Mouse (Mus musculus) liver, embryonic 14.5 days (tissue): ENCODE measurements around the gene Actr6. TPM values are rescaled to one million over a fixed set of nuclear protein-coding genes. Genes with fewer than 3 reads are reported as not detected.

Experiments used
- ATAC-seq: fragments of 200-750 bp; cut with Nextera tagmentation; 2 replicates; pipeline ENCODE4 v1.8.0; 2017; ENCODE audit warnings: moderate number of reproducible peaks, mild to moderate bottlenecking, moderate library complexity; ENCODE audit not compliant: insufficient read depth
- DNase-seq, 3 experiments: peaks; one replicate each; pipeline ENCODE4 v3.0.0-alpha.2; 2012 to 2013; ENCODE audit warnings: low read depth in 3 of 3, low spot score in 3 of 3
- H3K27ac ChIP-seq: fragments of 300-500 bp; sonication (generic); 2 replicates; pipeline ENCODE4 v1.5.1; 2014; ENCODE audit warnings: moderate library complexity, mild to moderate bottlenecking, control low read depth, inconsistent platforms
- H3K27me3 ChIP-seq: fragments of 300-500 bp; sonication (generic); 2 replicates; pipeline ENCODE4 v1.6.1; 2014; ENCODE audit warnings: mild to moderate bottlenecking, low read length, moderate library complexity; ENCODE audit not compliant: control insufficient read depth, insufficient read depth
- H3K36me3 ChIP-seq: fragments of 300-500 bp; sonication (generic); replicated peaks from 2 replicates; pipeline ENCODE4 v1.6.1; 2014; ENCODE audit warnings: low read depth; ENCODE audit not compliant: control insufficient read depth, insufficient read depth
- H3K4me1 ChIP-seq, 2 experiments: fragments of 200-500 bp in 1 of 2; fragments of 300-500 bp in 1 of 2; sonication (generic) in 1 of 2; replicated peaks; 2 replicates each; pipeline ENCODE4 v1.6.1; 2012 to 2014; ENCODE audit warnings: antibody characterized with exemption in 1 of 2, inconsistent platforms in 1 of 2, low read length in 1 of 2; ENCODE audit not compliant: control insufficient read depth in 2 of 2, insufficient read depth in 2 of 2
- H3K4me2 ChIP-seq: fragments of 300-500 bp; sonication (generic); 2 replicates; pipeline ENCODE4 v1.6.1; 2014; ENCODE audit warnings: low read depth, mild to moderate bottlenecking, control low read depth, moderate library complexity
- H3K4me3 ChIP-seq, 2 experiments: fragments of 200-500 bp in 1 of 2; fragments of 300-500 bp in 1 of 2; sonication (generic) in 1 of 2; 2 replicates each; pipeline ENCODE4 v1.5.1; 2012 to 2014; ENCODE audit warnings: low read depth in 2 of 2, low read length in 2 of 2, mild to moderate bottlenecking in 2 of 2, control low read depth in 1 of 2, inconsistent platforms in 1 of 2, moderate library complexity in 1 of 2; ENCODE audit not compliant: insufficient read depth in 1 of 2
- H3K9ac ChIP-seq: fragments of 300-500 bp; sonication (generic); replicated peaks from 2 replicates; pipeline ENCODE4 v1.6.1; 2014; ENCODE audit warnings: mild to moderate bottlenecking, control low read depth, moderate library complexity
- H3K9me3 ChIP-seq: fragments of 300-500 bp; sonication (generic); 2 replicates; pipeline ENCODE4 v1.6.1; 2016; ENCODE audit warnings: low read length, mixed read lengths; ENCODE audit not compliant: control insufficient read depth
- CTCF ChIP-seq: IDR thresholded peaks from 2 replicates; pipeline ENCODE4 v1.5.1; 2016; ENCODE audit warnings: antibody characterized with exemption, low read depth, control low read depth
- EP300 ChIP-seq: IDR thresholded peaks from 2 replicates; pipeline ENCODE4 v1.6.1; 2016; ENCODE audit warnings: antibody characterized with exemption, low read depth
- whole genome bisulfite sequencing: fragments of 180-500 bp; shearing (Covaris S2); extraction: QIAGEN DNeasy Blood & Tissue Kit; methylation state at CpG from one replicate; pipeline ENCODE4 v1.1.7; 2014; ENCODE audit not compliant: insufficient replicate concordance; 5-methylcytosine and 5-hydroxymethylcytosine counted together
- polyA plus RNA-seq, 2 experiments: library from polyadenylated mRNA; depleted of rRNA in 1 of 2; stranded (reverse) in 1 of 2; unstranded in 1 of 2; fragments of >200 nt; fragmentation: Nextera tagmentation in 1 of 2; extraction: Ambion mirVana in 1 of 2; gene quantifications; 2 replicates each; pipeline versions ENCODE4 v1.2.1 to v1.2.3; 2012 to 2014

Gene Actr6
- polyA plus RNA-seq, 2 experiments = 6.3 to 19.2 TPM

DNA sequence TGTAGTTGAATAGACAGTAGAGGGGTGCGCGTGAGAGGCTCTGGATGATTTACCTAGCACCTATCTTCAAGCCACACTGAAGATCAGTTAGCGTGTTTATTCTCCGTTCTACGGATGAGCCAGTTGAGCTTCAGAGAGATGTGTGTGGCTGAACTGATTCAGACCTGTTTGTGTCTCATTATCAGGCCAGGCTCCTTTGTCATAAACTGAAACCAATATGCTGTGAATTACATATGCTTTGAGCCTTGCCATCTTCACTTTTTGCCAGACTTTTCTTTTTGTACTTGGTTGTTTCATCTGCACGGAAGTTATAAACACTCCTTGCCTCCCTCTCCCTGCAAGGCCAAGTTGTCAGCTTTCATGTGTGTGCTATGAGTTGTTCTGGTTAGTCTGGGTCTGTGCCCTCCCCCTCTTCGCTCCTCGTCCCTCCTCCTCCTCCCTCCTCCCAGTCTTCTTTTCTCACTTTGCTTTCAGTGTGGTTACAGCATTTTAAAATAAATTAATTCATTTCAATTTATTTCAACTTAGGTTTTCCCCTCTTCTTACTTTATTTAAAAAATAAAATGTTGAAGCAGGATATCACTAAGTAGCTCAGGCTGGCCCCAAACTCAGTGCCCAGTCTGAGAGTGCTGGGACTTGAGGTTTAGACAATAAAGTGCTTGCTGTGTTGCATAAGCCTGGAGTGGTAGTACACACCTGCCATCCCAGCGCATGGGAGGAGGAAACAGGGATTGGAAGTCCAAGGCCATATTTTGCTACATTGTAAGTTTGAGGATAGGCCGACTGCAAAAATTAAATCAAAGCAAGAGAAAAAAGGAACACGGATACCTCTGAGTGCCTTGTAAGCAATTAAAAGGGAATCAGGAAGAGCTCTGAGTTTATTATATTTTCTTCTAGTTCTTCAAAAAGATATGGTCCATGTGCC is 34.0 kb upstream of the Actr6 start:
- H3K4me3 ChIP-seq = no peak overlapping the region
- no peak for TF ChIP-seq EP300
- TF ChIP-seq CTCF = no peak
- H3K4me1 ChIP-seq = peaks cover 6 to 26% of the 10 kb centered on the region in 2 experiments; a peak in 3 of 4 replicates
- no peak overlapping the region for H3K9ac ChIP-seq
- DNase-seq (no peak), ATAC-seq (peak; percentile 38; the same call in 1 of the 2 replicates)
- no peaks in the 10 kb centered on the region for H3K27me3 ChIP-seq
- no peak overlapping the region for H3K27ac ChIP-seq
- H3K4me2 ChIP-seq = no peak overlapping the region; the same call in 1 of the 2 replicates
- H3K36me3 ChIP-seq = no peaks in the 10 kb centered on the region
- H3K9me3 ChIP-seq = no peaks in the 10 kb centered on the region
- WGBS = 51% methylated on average over 11 of the region's 11 CpGs

DNA sequence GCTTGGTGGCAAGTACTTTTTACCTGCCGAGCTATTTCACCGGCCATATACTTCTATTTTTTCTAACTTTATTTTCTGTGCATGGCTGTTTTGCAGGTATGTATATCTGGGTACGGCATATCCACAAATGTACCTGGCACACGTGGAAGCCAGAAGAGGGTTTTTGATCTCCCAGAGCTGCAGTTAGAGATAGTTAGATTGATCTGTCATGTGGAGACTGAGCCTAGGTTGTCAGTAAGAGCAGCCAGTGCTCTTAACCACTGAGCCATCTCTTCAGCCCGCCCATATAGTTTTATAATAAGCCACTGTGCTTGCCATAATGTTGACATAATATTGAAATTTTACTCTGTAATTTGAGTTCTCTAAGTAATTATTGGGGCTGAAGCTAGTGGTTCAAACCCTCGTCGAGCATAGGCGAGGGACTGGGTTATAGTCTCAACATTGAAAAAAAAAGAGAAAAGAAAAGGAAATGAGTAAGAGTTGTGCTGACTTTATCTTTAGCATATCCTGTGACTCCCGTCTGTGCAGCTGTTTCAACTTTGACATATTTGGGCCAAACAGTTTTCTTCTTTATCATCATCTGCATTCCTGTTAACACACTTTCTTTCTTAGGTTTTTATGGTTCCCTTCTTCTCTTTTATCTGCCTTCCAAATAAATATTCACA is 32.5 kb upstream of the Actr6 start:
- H3K36me3 ChIP-seq = no peaks in the 10 kb centered on the region
- peak overlapping the region; percentile 13; the same call in 1 of the 2 replicates for H3K9ac ChIP-seq

DNA sequence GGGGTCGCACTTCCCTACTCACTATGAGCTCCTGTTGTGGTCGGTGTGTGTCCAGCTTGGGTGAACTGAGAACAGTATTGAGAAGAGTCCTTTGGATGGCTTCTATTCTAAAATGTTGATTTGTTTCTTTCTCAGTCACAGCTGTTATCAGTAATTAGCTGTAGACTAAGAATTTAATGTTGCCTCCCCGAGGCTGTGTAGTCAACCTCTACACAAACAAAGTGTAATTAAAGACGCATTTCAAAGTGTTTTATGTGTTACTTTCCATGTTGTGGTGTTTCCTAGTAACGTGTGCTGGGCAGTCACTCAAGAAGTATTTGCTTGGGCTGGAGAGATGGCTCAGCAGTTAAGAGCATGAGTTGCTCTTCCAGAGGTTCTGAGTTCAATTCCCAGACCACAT is 28.7 kb upstream of the Actr6 start:
- WGBS = 69% methylated on average over 5 of the region's 5 CpGs
- Histone ChIP-seq H3K9me3 (no peaks in the 10 kb centered on the region), H3K9ac (no peak overlapping the region)

More for the DNA sequence above, 32.5 kb upstream of the Actr6 start:
- no peak overlapping the region for H3K27ac ChIP-seq
- DNase-seq (no peak), ATAC-seq (no peak)
- peaks cover 6 to 23% of the 10 kb centered on the region in 2 experiments; a peak in 3 of 4 replicates for H3K4me1 ChIP-seq
- peak overlapping the region; percentile 24 for H3K4me2 ChIP-seq
- H3K27me3 ChIP-seq = no peaks in the 10 kb centered on the region
- WGBS = 20% methylated on average over 9 of the region's 9 CpGs
- H3K9me3 ChIP-seq = no peaks in the 10 kb centered on the region
- H3K4me3 ChIP-seq = no peak overlapping the region
- TF ChIP-seq CTCF (no peak), EP300 (0 out of 2 replicates have a peak, but pooled peaks have one; percentile 8)

GRCm38 (mm10) chr10:89755231-89755630 is 23.1 kb upstream of the Actr6 start:
- H3K4me3 ChIP-seq = no peak overlapping the region
- H3K9me3 ChIP-seq = no peaks in the 10 kb centered on the region
- TF ChIP-seq CTCF (no peak), EP300 (no peak)
- H3K9ac ChIP-seq = no peak overlapping the region
- WGBS = 67% methylated on average over 4 of the region's 4 CpGs
- no peaks in the 10 kb centered on the region for H3K27me3 ChIP-seq
- 0 out of 4 replicates have a peak, but pooled peaks cover 0 to 3% of the 10 kb centered on the region in 2 experiments for H3K4me1 ChIP-seq
- no peak overlapping the region for H3K27ac ChIP-seq
- H3K36me3 ChIP-seq = no peaks in the 10 kb centered on the region
- ATAC-seq (no peak), DNase-seq (no peak)
- H3K4me2 ChIP-seq = no peak overlapping the region

More for the DNA sequence above, 28.7 kb upstream of the Actr6 start:
- no peak overlapping the region for H3K4me3 ChIP-seq
- ATAC-seq (no peak), DNase-seq (no peak)
- H3K4me1 ChIP-seq = peaks cover 6 to 18% of the 10 kb centered on the region in 2 experiments; a peak in 3 of 4 replicates
- TF ChIP-seq EP300 (no peak), CTCF (no peak)
- no peaks in the 10 kb centered on the region for H3K27me3 ChIP-seq
- H3K4me2 ChIP-seq = no peak overlapping the region
- H3K27ac ChIP-seq = no peak overlapping the region
- no peaks in the 10 kb centered on the region for H3K36me3 ChIP-seq

- H3K4me1 ChIP-seq = peaks cover 0 to 8% of the 10 kb centered on the region in 2 experiments; a peak in 1 of 4 replicates
- no peak overlapping the region for H3K4me3 ChIP-seq
- no peaks in the 10 kb centered on the region for H3K9me3 ChIP-seq
- H3K4me2 ChIP-seq = no peak overlapping the region
- no peak for DNase-seq
- TF ChIP-seq EP300 (no peak), CTCF (no peak)
- H3K9ac ChIP-seq = no peak overlapping the region
- 73% methylated on average over 5 of the region's 5 CpGs for WGBS
- no peaks in the 10 kb centered on the region for H3K27me3 ChIP-seq
- H3K36me3 ChIP-seq = no peaks in the 10 kb centered on the region
- peak; percentile 40; the same call in 1 of the 2 replicates for ATAC-seq
- H3K27ac ChIP-seq = no peak overlapping the region
Measured at GRCm38 (mm10) chr10:89751069-89751468, 19.0 kb upstream of the Actr6 start.
